Comparison of ENCODE assay signal across 9 mouse cellular contexts in the genomic region with DNA sequence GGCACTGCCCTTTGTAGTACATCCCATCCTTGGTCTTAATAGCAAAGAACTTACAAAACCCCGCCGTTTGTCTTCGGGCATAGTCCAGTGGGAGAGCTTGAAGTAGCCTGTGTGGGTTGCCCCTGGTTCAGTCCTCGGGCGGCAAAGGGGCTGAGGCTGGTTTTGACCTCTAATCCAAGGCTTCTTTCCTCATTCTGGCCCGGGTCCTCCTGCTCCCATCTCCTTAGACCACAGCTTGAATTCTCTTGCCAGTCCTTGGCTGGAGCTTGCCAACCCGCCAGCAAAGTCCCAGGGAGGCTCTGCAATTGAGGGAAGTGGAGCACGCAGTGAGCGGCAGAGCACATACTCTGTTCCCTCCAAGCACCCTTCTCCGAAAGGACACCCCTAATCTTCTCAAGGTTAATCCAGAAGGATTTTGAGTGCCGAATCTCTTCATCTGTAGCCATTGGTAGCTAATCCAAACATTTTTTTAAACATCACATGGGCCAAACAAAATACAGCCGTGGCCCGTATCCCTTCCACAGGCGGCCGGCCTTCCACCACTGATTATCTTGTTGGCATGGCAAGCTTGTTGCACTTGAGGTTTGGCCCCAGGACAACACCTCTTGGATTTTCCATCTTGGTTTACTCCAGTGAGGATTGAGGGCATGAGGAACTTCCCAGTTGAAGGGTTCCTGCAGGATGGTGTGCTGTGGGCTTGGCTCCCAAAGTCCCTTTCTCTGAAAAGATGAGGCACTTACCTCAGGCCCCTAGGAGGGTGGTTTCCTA.
"Had no signal": no experiment of that assay in that cellular context is flagged by ENCODE, and none has a peak within 500 bp of the region (broad histone marks: within the 10 kb centered on the region; RNA-seq: fewer than 3 reads in every experiment).

No protein-coding gene starts in this region.

- H3K4me1 ChIP-seq: liver, embryonic 15.5 days; midbrain, embryonic 13.5 days had no signal

- H3K27me3 ChIP-seq: liver, embryonic 15.5 days; midbrain, embryonic 13.5 days had no signal

- H3K27ac ChIP-seq: limb, embryonic 10.5 days; liver, embryonic 15.5 days; midbrain, embryonic 13.5 days; stomach, postnatal 0 days had no signal

- ATAC-seq: lung, postnatal 0 days; midbrain, embryonic 13.5 days had no signal

- H3K4me3 ChIP-seq: limb, embryonic 10.5 days; liver, embryonic 15.5 days; midbrain, embryonic 13.5 days had no signal

- DNase-seq: kidney, postnatal 14 days; lung, adult 2 months; lung, postnatal 36 days; thymus, postnatal 4 days had no signal
